Mouse (Mus musculus) Patski (cell line): Measurements from ENCODE around the gene Hdac6. TPM values are rescaled to one million over a fixed set of nuclear protein-coding genes. Genes with fewer than 3 reads are reported as not detected.
"Not testable (repeated sequence)": the region's sequence is repeated elsewhere in the genome, so short reads cannot be mapped to it uniquely, and the experiment has no call there.

Experiments
- ATAC-seq: fragments of 100-300 bp; one replicate; pipeline ENCODE4 v1.8.0; 2021
- CTCF ChIA-PET: fragments of 350-600 bp; sonication (Branson Sonifier 250); formaldehyde crosslinking; loops from one replicate; lab custom pipeline; 2022; ENCODE audit warnings: inconsistent platforms; lab: Charles Lee
- POLR2A ChIA-PET: fragments of 350-600 bp; sonication (Branson Sonifier 250); formaldehyde crosslinking; loops from one replicate; lab custom pipeline; 2022; ENCODE audit warnings: antibody characterized with exemption, inconsistent platforms; lab: Charles Lee
- DNase-seq: peaks from one replicate; pipeline ENCODE4 v3.0.0-alpha.2; 2011; ENCODE audit warnings: low read depth, low spot score
- H3K27me3 ChIP-seq: fragments of 371-371 bp; one replicate; pipeline ENCODE4 v1.5.1; 2021
- CTCF ChIP-seq: fragments of 100-300 bp; IDR thresholded peaks from one replicate; pipeline ENCODE4 v1.5.1; 2021
- in situ Hi-C: fragments of 300-500 bp; cut with MboI; formaldehyde crosslinking; loops from 3 replicates; pipeline ENCODE4 v1.11.1; 2018; ENCODE audit warnings: low pct_unique_long_range_greater_than_20kb, mixed read lengths
- polyA plus RNA-seq: library from polyadenylated mRNA; unstranded; gene quantifications from one replicate; pipeline ENCODE4 v1.2.3, GENCODE M21; 2021

The Hdac6 gene
- polyA plus RNA-seq, 1 experiment from 2014 or later: 159 TPM

GRCm38 (mm10) chrX:7919601-7920383 lies 27.9 kb downstream of the Hdac6 start, which contains the start of gene Pcsk1n:
Pcsk1n (plus strand) TSS chrX:7919822.
- CTCF ChIA-PET: no interaction called here
- ATAC-seq (no peak), DNase-seq (no peak)
- TF ChIP-seq CTCF: no peak
- POLR2A ChIA-PET: no interaction called here
- in situ Hi-C loops: no loop called here
- H3K27me3 ChIP-seq: peaks cover 24% of the 10 kb centered on the region

GRCm38 (mm10) chrX:7917960-7918359 lies 29.7 kb downstream of the Hdac6 start:
- DNase-seq, H3K27me3 ChIP-seq, CTCF ChIA-PET, in situ Hi-C loops, POLR2A ChIA-PET, ATAC-seq: not testable (repeated sequence)

- in situ Hi-C loops, H3K27me3 ChIP-seq, ATAC-seq, DNase-seq: not testable (repeated sequence)
- ChIA-PET POLR2A (interaction anchor here (0.6 kb wide), 1 partner anchor 28 kb away, joined by 4 read pairs; no protein-coding TSS in a partner anchor), CTCF (interaction anchor here (1.3 kb wide), 1 partner anchor 102 kb away, joined by 3 read pairs; no protein-coding TSS in a partner anchor)
Observed at GRCm38 (mm10) chrX:7915669-7916068, 32.0 kb downstream of the Hdac6 start.

- DNase-seq (no peak), ATAC-seq (no peak)
- peak; percentile 56 for TF ChIP-seq CTCF
- in situ Hi-C loops: loop anchor here (5.0 kb wide), 2 partner anchors 107 to 202 kb away; partner anchors contain the start of gene Glod5
- H3K27me3 ChIP-seq: no peaks in the 10 kb centered on the region
- CTCF ChIA-PET: interaction anchor here (0.6 to 5.2 kb wide), 4 partner anchors 9 to 147 kb away, joined by 3 to 60 read pairs (median 6); partner anchors contain the start of gene Glod5
- POLR2A ChIA-PET: no interaction called here
Observed at GRCm38 (mm10) chrX:7910473-7910872, 37.2 kb downstream of the Hdac6 start.

GRCm38 (mm10) chrX:7909242-7909641 lies 38.4 kb downstream of the Hdac6 start, which contains the start of gene Gm10490:
Gm10490 (plus strand) TSS chrX:7909542.
- CTCF ChIA-PET, H3K27me3 ChIP-seq, ATAC-seq, POLR2A ChIA-PET, DNase-seq, in situ Hi-C loops: not testable (repeated sequence)

- no peak for ATAC-seq
- in situ Hi-C loops: no loop called here
- no peak for TF ChIP-seq CTCF
- no peak for DNase-seq
- CTCF ChIA-PET: no interaction called here
- POLR2A ChIA-PET: no interaction called here
- H3K27me3 ChIP-seq: no peaks in the 10 kb centered on the region
Observed at GRCm38 (mm10) chrX:7907735-7908134, 40.0 kb downstream of the Hdac6 start, which contains the start of gene Gm10491. Gm10491 (minus strand) TSS chrX:7907835.

- TF ChIP-seq CTCF: no peak
- POLR2A ChIA-PET: no interaction called here
- in situ Hi-C loops: no loop called here
- no peak for ATAC-seq
- CTCF ChIA-PET: no interaction called here
- no peak for DNase-seq
- no peaks in the 10 kb centered on the region for H3K27me3 ChIP-seq
Observed at GRCm38 (mm10) chrX:7904441-7904840, 43.2 kb downstream of the Hdac6 start.

- no peaks in the 10 kb centered on the region for H3K27me3 ChIP-seq
- no peak for TF ChIP-seq CTCF
- ChIA-PET POLR2A (interaction anchor here (0.6 to 1.7 kb wide), 3 partner anchors 14 to 96 kb away, joined by 3 to 7 read pairs (median 4); partner anchors contain the start of gene Slc35a2), CTCF (no interaction called here)
- ATAC-seq: peak; percentile 97
- in situ Hi-C loops: no loop called here
- peak; percentile 57 for DNase-seq
Observed at GRCm38 (mm10) chrX:7898880-7899874, 48.5 kb downstream of the Hdac6 start, which contains the start of the genes Pqbp1 and Timm17b. Pqbp1 (minus strand) TSS chrX:7899269. Timm17b (plus strand) TSS chrX:7899357.

GRCm38 (mm10) chrX:7898211-7898610 lies 49.5 kb downstream of the Hdac6 start:
- ChIA-PET CTCF (no interaction called here), POLR2A (interaction anchor here (1.1 to 1.7 kb wide), 2 partner anchors 14 to 44 kb away, joined by 3 to 7 read pairs; partner anchors contain the start of gene Slc35a2)
- no peak for DNase-seq
- no peaks in the 10 kb centered on the region for H3K27me3 ChIP-seq
- no peak for TF ChIP-seq CTCF
- no peak for ATAC-seq
- in situ Hi-C loops: no loop called here
